24 mouse cellular contexts compared by ENCODE assay signal in genomic region chr13:52399143-52399542, GRCm38 (mm10).
DNase-seq lines count a peak whose midpoint lies in the region; ATAC-seq lines count a peak whose summit lies in the region.
"Had no signal": no experiment of that assay in that cellular context is flagged by ENCODE, and none has a peak within 500 bp of the region (broad histone marks: within the 10 kb centered on the region; RNA-seq: fewer than 3 reads in every experiment).

No protein-coding gene starts in this region.

- peak; percentile 4 for DNase-seq in heart, adult 8-10 months (ENCODE audit: low spot score)
- no peak for DNase-seq in heart, postnatal 4 days
- DNase-seq in kidney, adult 9 months, result peak; percentile 76
- DNase-seq in kidney, postnatal 4 days, result no peak
- DNase-seq in Muller cell, postnatal 12 days (ENCODE audit: inconsistent ontology term), result peak; percentile 15
- DNase-seq in kidney, postnatal 36 days, result peak; percentile 28 to 45
- DNase-seq in frontal cortex, postnatal 10 days (ENCODE audit: low spot score in 2 of 2), result no peak
- DNase-seq: adrenal gland, postnatal 36 days; cerebellum, adult 9-10 months; gastrocnemius, postnatal 14 days; lung, adult 18-20 months; right cerebral cortex, postnatal 14 days; thymus, postnatal 25 days had no signal

- no peak overlapping the region for H3K9ac ChIP-seq in intestine, embryonic 16.5 days (ENCODE audit: low read depth, low read length)
- H3K9ac ChIP-seq: forebrain, embryonic 15.5 days; intestine, embryonic 15.5 days; limb, embryonic 13.5 days; liver, embryonic 12.5 days; neural tube, embryonic 15.5 days had no signal

- H3K36me3 ChIP-seq in intestine, embryonic 16.5 days (ENCODE audit: control insufficient read depth, insufficient read depth, low read length), result no peaks in the 10 kb centered on the region
- H3K36me3 ChIP-seq: forebrain, embryonic 15.5 days; hindbrain, embryonic 10.5 days; intestine, embryonic 15.5 days; limb, embryonic 13.5 days; liver, embryonic 12.5 days; midbrain, embryonic 10.5 days; neural tube, embryonic 15.5 days had no signal

- WGBS in intestine, embryonic 16.5 days, result 80% methylated on average over 2 of the region's 2 CpGs

- ATAC-seq in intestine, embryonic 16.5 days, result no peak
- ATAC-seq: CD4-positive, CD25-positive, alpha-beta regulatory T cell, adult 4 months; forebrain, embryonic 15.5 days; hindbrain, embryonic 16.5 days; intestine, embryonic 15.5 days; liver, embryonic 12.5 days had no signal

- H3K4me3 ChIP-seq in intestine, embryonic 16.5 days (ENCODE audit: low read length), result no peak overlapping the region
- H3K4me3 ChIP-seq: forebrain, embryonic 15.5 days; hindbrain, embryonic 10.5 days; intestine, embryonic 15.5 days; layer of hippocampus, adult 2 months; limb, embryonic 13.5 days; liver, embryonic 12.5 days; midbrain, embryonic 10.5 days; neural tube, embryonic 15.5 days had no signal

- H3K9me3 ChIP-seq in intestine, embryonic 16.5 days (ENCODE audit: control insufficient read depth, low read length), result no peaks in the 10 kb centered on the region
- H3K9me3 ChIP-seq: forebrain, embryonic 15.5 days; hindbrain, embryonic 10.5 days; intestine, embryonic 15.5 days; limb, embryonic 13.5 days; liver, embryonic 12.5 days; midbrain, embryonic 10.5 days; neural tube, embryonic 15.5 days had no signal

- H3K4me1 ChIP-seq in intestine, embryonic 16.5 days (ENCODE audit: control insufficient read depth, insufficient read depth, low read length), result no peaks in the 10 kb centered on the region
- H3K4me1 ChIP-seq: hindbrain, embryonic 10.5 days; intestine, embryonic 15.5 days; liver, embryonic 12.5 days; midbrain, embryonic 10.5 days had no signal

- H3K27ac ChIP-seq in intestine, embryonic 16.5 days (ENCODE audit: low read length), result no peak overlapping the region
- H3K27ac ChIP-seq: forebrain, embryonic 15.5 days; hindbrain, embryonic 10.5 days; intestine, embryonic 15.5 days; layer of hippocampus, adult 2 months; limb, embryonic 13.5 days; liver, embryonic 12.5 days; midbrain, embryonic 10.5 days; neural tube, embryonic 15.5 days had no signal

- H3K27me3 ChIP-seq in intestine, embryonic 16.5 days (replicated peaks; ENCODE audit: control insufficient read depth, insufficient read depth, low read length), result no peaks in the 10 kb centered on the region
- H3K27me3 ChIP-seq: forebrain, embryonic 15.5 days; intestine, embryonic 15.5 days; limb, embryonic 13.5 days; liver, embryonic 12.5 days; neural tube, embryonic 15.5 days had no signal

- H3K4me2 ChIP-seq in intestine, embryonic 16.5 days (ENCODE audit: low read depth, low read length), result no peak overlapping the region
- H3K4me2 ChIP-seq: forebrain, embryonic 15.5 days; intestine, embryonic 15.5 days; limb, embryonic 13.5 days; liver, embryonic 12.5 days; neural tube, embryonic 15.5 days had no signal

Comparison
In these comparisons a context has a peak if more than half of its experiments do, and no peak if none do; other contexts are left out.
1. DNase-seq: peak in heart, adult 8-10 months (single experiment), kidney, adult 9 months (single experiment), Muller cell, postnatal 12 days (single experiment) and kidney, postnatal 36 days (2 of 2); none in heart, postnatal 4 days (single experiment), kidney, postnatal 4 days (0 of 2) and frontal cortex, postnatal 10 days (0 of 2).